Mouse (Mus musculus) frontal cortex, adult 2 months (tissue): ENCODE data around the gene Fndc1. TPM values are rescaled to one million over a fixed set of nuclear protein-coding genes. Genes with fewer than 3 reads are reported as not detected.

Experiments used
- DNase-seq, 2 experiments: peaks; one replicate each; pipeline ENCODE4 v3.0.0; 2022; ENCODE audit warnings: low spot score in 1 of 2; ENCODE audit errors: extremely low spot score in 1 of 2
- polyA plus RNA-seq: library from polyadenylated mRNA; depleted of rRNA; stranded (reverse); fragments of >200 nt; gene quantifications from 2 replicates; pipeline ENCODE4 v1.2.3, GENCODE M21; 2012; rRNA removed

Fndc1 gene
- 7.5 and 7.6 TPM in 2 replicates for polyA plus RNA-seq

GRCm38 (mm10) chr17:7826819-7827515, at the start of gene Fndc1:
TSS of gene Fndc1 (minus strand) at chr17:7827302.
- DNase-seq = peak in 1 of 2 experiments; percentile 67

- DNase-seq = no peak
Observed at GRCm38 (mm10) chr17:7876541-7876940, 49.4 kb upstream of the Fndc1 start.

GRCm38 (mm10) chr17:7875941-7876461, 48.9 kb upstream of the Fndc1 start:
- no peak for DNase-seq

GRCm38 (mm10) chr17:7874776-7875531, 47.9 kb upstream of the Fndc1 start:
- DNase-seq = no peak

GRCm38 (mm10) chr17:7873382-7873781, 46.3 kb upstream of the Fndc1 start:
- DNase-seq = no peak

GRCm38 (mm10) chr17:7871800-7872199, 44.7 kb upstream of the Fndc1 start:
- peak in 1 of 2 experiments; percentile 38 for DNase-seq

GRCm38 (mm10) chr17:7870862-7871605, 43.9 kb upstream of the Fndc1 start:
- no peak for DNase-seq

GRCm38 (mm10) chr17:7869114-7869513, 42.0 kb upstream of the Fndc1 start:
- DNase-seq = no peak

GRCm38 (mm10) chr17:7868631-7869030, 41.5 kb upstream of the Fndc1 start:
- peak; percentile 21 to 83 for DNase-seq

GRCm38 (mm10) chr17:7864740-7865139, 37.6 kb upstream of the Fndc1 start:
- peak in 1 of 2 experiments; percentile 46 for DNase-seq

GRCm38 (mm10) chr17:7863745-7864144, 36.6 kb upstream of the Fndc1 start:
- peak in 1 of 2 experiments; percentile 86 for DNase-seq

GRCm38 (mm10) chr17:7860845-7861360, 33.8 kb upstream of the Fndc1 start:
- no peak for DNase-seq

GRCm38 (mm10) chr17:7857658-7858057, 30.6 kb upstream of the Fndc1 start:
- DNase-seq = no peak

GRCm38 (mm10) chr17:7855851-7856250, 28.7 kb upstream of the Fndc1 start:
- no peak for DNase-seq

- DNase-seq = no peak
Observed at GRCm38 (mm10) chr17:7851979-7852378, 24.9 kb upstream of the Fndc1 start.

- no peak for DNase-seq
Observed at GRCm38 (mm10) chr17:7851527-7851926, 24.4 kb upstream of the Fndc1 start.

- DNase-seq = no peak
Observed at GRCm38 (mm10) chr17:7850246-7850645, 23.1 kb upstream of the Fndc1 start.

GRCm38 (mm10) chr17:7840505-7841290, 13.6 kb upstream of the Fndc1 start:
- no peak for DNase-seq

GRCm38 (mm10) chr17:7827586-7827985, 484 bp upstream of the Fndc1 start:
- DNase-seq = peak in 1 of 2 experiments; percentile 20

- no peak for DNase-seq
Observed at GRCm38 (mm10) chr17:7825416-7825815, 1.7 kb downstream of the Fndc1 start.
